Mouse (Mus musculus): ENCODE measurements around the gene Fam222a.

The Fam222a gene

DNA sequence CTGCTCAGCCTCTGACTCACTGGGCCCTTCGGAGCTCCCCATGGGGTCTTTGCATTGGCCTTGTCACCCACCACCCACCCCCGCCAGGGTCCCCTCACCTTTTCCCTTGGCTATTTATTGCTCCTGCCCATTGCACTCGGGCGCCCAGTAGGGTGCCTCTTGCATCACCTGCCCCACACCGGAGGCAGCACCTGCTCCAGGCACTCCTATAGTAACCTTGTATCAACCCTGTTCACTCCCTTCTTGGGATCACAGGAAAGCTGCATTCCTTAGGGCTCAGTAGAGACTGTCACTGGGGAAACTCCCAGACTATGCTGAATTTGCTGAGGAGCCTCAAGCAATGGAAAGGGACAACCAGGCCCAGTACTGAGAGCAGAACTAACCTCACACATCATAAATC, 6.9 kb upstream of the Fam222a start:
- DNase-seq = no peak

DNA sequence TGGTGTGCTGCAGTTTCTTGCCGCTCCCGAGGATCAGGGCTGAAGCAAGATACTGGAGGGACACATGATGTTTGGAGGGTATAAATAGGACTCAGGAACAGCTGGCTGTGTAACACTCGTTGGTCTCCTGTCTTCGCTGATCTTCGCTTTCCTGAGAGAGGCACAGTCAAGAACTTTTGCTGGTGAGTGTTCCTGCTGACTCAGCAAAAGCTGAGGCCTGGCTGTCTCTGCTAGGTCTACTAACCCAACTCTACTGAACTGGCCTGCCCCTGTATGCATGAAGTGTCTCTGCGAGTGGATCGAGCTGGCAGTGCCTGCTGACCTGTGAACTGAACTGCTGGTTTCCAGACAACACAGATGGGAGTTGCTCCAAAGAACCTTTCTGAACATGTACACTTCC, 3.8 kb upstream of the Fam222a start:
- no peak for DNase-seq

DNA sequence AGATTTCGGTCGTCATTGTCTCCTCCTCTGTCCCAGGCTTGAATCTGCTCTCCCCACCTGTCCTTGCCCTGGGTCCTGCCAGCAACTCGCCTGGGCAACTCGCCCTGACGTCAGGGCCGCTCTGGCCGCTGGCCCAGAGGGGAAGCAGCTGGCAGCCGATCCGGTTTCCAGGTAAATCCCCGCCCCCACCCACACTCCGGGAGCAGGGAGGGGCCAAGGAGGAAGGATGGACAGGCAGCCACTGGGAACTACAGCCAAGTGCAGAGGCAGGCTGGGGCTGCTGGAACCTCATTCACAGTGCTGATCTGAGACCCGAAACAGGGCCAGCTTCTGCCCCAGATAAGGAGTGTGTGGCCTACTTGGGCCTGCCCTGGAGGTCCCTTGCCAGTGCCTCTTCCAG, 2.5 kb upstream of the Fam222a start:
- peak; percentile 90 to 94 for DNase-seq

DNA sequence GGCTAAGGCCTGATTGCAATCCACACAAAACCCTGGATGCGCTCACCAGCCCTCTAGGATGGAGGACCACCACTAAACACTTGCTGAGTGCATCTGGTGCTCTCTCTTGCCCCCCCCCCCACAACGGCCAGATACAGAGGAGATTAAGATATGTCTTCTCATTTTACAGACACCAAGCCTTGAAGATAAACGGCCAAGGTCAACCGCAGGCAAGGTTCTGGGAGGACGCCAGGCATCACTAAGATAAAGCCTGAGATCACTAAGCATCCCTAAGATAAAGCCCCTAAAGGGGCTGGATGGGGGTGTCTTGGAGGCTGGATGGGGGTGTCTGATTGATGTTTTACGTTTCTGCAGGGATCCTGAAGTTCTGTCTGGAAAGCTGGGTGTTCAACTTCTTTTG, 2.1 kb upstream of the Fam222a start:
- no peak for DNase-seq

DNA sequence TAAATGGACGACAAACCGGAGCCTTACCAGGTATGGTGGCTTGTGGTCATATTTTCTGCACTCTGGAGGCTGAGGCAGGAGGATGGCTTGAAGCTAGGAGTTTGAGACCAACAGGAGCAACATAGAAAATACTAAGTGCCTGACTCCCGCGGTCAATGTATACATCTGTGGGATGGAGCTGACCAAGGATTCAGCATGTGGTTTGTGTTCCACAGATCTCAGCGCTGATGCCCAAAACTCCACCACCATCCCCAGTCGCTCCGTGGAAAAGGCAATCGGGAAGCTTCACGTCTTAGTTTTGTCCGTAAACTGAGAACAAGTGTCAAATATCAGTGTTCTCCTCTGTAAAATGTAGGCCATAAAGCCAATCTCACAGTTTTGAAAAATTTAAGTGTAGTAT, 1.4 kb upstream of the Fam222a start:
- no peak for DNase-seq

DNA sequence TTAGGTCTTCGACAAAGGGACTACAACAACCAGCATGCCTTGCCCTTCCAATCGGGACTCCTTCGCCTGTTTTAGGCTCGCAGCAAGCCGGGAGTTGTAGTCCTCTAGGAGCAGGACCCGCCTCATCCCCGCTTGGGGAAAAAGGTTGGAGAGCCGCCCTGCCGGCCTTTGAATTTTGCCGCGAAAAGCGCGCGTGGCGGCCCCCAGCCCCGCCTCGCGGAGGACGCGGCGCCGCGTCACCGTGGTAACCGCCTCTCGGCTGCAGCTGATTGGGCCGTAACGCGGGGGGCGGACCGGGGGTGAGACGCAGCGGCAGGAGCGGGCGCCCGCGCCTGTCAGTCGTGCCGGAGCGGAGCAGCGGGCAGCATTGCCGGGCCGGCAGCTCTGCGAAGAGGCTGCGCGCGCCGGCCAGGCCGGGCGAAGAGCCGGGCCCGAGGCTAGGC, 720 bp upstream of the Fam222a start:
- peak; percentile 96 to 98 for DNase-seq

DNA sequence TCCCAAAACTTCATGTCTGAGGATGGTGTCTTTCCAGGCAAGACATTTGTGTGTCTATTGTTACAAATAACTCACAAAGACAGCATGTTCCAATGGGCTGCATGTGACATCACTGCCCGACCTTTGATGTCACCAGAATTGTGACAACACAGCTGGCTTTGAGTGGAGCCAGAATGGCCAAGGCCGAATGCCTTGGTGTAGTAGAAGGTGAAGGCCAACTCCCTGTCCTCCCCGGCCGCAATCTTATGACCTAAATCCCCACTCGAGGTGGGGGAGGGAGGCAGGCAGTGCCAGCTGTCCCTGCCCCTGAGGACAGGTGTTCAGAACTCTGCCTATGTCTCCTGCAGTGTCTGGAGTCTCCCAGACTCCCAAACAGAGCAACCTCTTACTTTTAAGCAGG, 1.0 kb downstream of the Fam222a start:
- peak in 1 of 2 experiments; percentile 67 for DNase-seq

DNA sequence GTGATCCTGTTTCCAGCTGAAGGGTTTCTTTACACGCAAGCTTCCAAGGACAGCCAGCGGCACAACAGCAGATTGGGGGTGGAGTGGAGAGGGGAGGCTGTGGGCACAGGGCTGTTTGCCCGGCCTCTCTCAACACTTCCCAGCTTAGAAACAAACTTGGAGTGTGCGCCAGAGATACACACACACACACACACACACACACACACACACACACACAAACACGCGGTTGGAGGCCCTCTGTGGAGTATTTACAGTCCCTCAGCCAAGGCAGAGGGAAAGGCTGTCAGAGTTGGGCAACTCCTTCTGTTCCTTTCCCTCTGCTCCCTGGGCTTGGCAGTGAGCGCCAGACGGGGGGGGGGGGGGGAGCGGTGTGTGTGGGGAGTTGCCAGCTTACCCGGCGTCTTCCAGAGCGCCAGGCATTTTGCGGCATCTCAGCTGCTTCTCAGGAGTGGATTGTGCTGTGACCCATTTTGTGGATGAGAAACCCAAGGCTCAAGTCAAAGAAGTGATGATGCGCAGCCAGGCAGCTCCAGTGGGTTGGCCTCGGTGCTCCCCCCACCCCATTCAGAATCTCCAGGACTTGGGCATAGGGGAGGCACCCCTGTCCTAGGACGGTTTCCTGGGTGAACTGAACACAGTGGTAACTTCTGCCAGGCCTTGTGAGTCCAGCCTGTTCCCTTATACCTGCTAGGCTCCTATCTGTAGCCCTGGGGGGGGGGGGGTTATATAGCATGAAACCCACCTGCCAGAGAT, 2.3 kb downstream of the Fam222a start:
- DNase-seq = peak; percentile 35 to 76

DNA sequence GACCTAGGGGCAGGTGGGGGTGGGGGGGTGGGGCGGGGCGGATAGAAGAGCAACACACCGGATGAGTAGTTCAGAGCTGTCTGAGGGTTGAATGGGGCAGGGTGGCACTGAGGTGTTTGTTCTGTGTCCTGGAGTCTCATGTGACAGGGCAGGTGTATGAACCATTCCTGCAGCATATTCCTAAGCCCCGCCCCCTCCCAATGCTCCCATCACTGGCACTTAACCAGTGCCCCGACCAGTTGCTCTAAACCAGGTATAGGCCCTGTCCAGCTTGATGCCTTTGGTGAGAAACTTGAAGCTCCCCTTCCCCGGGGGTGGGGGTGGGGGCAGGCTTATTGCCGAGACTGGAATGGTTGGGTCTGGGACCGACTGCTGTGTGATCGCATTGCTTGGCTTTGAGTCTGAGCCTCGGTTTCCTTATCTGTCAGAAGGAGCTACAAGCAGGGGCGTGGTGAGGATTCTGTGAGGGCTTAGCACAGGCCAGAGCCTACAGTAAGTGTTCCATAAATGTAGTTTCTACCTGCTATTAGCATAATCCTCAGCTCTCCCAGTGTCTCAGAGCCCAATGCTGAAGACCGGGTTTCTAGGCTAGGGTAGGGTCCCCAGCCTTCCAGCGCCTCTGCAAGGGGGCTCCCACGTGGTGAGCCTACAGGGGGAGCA, 3.1 kb downstream of the Fam222a start:
- DNase-seq = peak in 1 of 2 experiments; percentile 32

DNA sequence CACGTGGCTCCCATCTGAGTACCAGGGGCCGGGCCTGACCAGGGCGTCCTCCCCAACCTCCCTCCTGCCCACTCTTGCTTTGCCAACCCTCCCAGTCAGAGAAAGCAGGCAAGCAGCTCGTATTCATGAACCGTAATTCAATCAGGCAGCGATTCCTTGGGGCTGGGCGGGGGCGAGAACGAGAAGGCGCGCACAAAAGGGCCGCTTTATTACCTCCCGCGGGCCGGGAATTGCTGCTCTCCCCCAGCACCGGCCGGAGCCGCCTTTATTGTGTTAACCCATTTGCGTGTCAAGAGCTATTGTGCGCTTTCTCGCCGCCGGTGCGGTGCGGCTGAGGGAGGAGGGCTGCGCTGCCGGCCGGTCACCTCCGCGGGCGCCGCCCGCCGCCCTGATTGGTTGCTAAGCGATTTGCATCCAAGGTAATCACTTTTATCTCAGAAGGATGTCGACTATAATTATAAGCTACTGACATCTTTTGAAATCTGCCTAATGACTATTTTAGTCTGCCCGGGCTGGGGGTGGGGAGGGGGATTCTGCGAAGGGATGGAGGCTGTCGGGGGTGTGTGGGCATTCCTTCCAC, 3.7 kb downstream of the Fam222a start:
- DNase-seq = peak in 1 of 2 experiments; percentile 64

DNA sequence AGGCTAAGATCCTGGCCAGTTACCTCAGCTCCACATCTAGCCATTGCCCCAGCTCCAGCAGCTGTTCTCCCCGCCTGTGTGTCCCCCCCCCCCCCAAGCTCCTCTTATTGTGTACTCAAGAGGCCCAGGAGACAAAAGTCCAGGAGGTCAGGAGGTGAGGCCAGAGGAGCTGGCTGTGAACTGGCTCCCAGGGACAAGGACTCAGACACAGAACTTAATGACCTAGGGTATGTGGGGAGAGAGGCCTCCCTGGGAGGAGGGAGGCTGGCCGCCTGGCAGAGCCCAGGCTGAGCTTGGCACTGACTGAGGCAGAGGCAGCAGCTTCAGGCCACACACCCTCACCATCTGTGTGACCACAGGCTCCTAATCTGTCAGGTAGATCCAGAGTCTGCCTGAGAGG, 5.2 kb downstream of the Fam222a start:
- peak; percentile 24 to 79 for DNase-seq

DNA sequence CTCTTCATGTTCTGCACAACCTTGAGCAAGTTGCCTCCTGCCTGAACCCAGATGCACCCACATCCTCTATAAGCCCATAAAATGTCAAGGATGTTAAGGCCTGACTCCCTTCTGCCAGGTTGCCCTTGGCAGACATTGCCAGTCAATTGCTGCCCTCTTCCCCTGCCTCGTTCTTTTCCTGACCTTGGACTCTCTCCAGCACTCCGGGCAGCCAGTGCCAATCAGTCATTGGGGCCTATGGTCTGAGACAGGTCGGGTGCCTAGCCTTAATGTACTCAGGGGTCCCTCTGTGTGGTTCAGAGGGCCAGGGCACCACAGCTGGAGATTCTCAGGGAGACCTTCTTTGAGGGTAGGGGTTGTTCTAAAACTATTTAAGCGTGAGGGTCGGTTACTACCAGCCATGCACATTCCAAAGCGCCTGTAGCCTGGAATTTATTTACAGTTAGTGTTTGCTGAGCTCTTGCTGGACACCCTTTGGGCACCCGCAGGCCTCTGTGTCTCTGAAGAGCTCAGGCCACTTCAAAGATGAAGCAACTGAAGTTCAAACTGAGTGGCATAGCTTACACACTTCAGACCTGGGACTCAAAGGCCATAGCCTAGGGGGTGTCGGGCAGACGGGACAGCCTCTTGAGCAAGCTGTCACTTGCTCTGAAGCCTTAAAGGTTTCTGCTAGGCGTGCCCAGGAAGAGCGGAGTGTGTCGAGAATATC, 6.3 kb downstream of the Fam222a start:
- peak; percentile 46 to 73 for DNase-seq

DNA sequence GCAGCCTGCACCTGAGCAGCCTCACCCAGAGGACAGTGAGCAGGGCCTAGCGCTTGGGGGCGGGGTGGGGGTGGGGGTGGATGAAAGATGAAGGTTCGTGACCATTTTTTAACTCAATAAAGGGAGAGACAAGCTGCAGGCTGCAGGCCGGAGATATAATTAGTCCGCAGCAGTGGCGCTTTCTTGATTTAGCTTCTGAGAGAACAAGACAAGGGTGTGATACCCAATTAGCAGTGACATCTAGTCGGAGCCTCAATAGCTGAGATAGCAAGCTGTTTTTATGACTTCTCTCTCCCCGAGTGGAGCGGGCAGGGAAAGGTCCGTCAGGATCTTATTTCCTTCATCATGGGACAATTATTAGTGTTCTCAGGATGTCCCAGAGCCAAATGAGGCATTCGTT, 7.2 kb downstream of the Fam222a start:
- DNase-seq = no peak

DNA sequence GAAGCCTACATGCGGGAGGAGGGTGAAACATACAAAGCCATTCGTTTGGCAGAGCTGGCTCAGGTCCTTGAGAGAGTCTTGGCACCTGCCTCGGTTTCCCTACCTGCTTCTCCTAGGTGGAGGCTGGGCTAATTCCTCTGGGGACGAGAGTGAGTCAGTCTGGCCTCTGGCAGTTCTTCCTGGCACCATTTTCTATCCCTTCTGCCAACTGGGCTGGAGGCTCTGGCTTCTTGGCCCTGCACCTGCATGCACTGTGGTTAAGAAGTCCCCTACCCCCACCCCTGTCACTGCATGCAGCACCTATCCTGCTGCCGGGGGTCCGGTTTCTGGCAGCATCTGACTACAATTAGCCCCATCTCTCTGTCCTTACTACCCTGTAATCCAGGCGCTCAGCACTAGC, 7.7 kb downstream of the Fam222a start:
- no peak for DNase-seq

DNA sequence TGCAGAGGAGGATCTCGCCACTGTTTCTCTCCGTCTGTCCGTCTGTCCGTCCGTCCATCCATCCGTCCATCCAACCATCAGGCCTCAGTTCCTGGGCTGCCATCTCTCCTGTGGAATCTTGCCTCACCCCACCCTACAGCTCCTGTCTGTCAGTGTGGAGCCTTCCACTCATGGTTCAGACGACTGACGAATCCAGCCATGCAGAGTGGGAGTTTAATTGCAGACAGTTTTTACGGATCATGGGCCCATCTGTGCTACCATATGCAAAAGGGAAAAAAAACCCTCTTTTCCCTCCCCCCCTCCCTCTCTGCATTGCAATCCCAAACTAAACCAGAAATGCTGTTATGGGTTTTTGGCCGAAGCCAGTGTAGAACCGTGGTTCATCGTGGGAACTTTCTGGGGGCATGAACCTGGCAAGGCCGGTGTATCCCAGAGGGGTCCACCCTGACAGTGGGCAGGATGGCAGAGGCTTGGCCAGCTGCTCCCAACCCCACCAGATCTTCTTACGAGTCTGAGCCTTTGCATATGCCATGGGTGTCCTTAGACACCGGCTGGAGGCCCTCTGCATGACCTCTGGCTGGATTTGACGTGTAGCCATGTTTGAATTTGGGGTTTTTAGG, 8.3 kb downstream of the Fam222a start:
- DNase-seq = no peak

DNA sequence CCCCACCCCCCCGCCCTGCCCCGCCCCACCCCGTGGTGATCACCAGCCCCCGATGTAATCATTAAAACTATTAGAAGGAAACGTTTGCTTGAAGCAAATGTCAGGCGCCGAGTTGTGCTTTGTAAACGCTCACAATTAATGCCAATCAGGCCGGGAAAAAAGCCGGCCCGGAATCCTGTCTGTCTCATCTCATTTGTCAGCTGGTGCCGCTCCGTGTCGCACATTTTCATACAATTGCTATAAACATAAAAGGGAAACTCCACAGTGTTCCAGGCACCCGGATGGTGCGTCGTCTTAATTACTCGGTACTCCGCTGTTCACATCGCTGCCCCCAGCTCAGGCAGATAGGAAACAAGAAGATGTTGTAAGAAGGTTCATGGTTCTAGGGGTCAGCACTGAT, 10.5 kb downstream of the Fam222a start:
- DNase-seq = no peak

DNA sequence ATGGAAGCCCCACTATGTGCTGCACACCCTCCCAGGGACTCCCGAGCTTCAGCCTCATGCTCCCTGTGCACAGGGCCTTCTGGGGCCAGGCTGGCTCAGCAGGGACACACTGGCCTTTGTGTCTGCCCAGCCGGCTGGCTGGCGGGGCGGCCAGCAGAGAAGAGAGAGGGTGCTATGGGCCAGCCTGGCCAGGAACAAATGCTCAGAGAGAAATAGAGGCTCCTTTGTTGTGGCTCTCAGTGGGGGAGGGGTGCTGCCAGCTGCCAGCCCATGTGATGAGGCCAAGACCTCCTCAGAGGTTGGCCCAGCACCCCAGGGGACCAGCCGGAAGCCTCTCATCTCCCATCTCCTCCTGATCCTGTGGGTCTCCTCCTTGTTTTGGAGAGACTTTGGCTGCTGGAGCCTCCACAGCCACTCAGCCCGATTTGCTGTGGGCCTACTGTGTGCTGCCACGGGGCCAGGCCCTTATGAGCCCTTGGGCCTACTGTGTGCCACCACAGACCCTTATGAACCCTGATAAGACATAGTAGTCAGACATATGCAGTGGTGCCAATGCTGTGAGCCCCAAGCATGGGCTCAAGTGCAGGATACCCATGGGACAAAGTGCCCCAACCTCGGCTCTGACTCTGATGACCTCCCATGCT, 12.0 kb downstream of the Fam222a start:
- no peak for DNase-seq

DNA sequence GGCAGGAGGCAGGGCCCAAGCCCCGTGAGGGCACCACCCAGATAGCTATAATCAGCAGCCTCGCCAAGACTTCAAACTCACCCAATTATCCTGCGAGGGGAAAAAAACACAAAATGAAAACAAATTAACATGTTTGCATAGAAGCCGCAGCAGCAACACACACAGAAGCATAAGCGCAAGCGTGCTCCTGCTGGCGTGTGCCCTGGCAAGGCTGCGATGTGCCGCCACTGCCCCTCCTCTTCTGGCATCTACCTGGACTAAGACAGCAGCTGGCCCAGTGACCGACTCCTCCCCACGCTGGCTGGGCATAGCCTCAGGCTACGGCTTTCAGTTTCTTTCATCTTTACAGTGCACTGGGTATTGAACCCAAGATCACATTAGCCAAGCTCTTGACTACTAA, 13.7 kb downstream of the Fam222a start:
- no peak for DNase-seq

DNA sequence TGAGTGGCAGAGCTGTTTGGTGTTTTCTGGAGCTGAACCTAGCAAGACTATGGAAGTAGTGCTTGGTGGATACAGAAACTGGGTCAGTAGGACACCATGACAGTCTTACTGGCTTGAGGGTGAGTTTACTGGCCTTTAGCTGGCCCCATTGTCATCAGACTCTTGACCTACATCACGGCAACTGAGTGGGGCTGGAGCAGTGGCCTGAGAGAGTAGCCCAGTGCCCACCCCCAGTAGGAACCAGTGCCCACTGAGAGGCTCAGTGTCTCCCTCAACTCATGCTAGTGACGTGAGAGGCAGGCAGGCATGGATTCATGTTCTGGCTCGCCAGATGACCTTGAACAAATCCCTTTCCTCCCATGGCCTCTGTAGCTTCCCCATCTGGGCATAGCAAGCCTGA, 15.2 kb downstream of the Fam222a start:
- DNase-seq = no peak

DNA sequence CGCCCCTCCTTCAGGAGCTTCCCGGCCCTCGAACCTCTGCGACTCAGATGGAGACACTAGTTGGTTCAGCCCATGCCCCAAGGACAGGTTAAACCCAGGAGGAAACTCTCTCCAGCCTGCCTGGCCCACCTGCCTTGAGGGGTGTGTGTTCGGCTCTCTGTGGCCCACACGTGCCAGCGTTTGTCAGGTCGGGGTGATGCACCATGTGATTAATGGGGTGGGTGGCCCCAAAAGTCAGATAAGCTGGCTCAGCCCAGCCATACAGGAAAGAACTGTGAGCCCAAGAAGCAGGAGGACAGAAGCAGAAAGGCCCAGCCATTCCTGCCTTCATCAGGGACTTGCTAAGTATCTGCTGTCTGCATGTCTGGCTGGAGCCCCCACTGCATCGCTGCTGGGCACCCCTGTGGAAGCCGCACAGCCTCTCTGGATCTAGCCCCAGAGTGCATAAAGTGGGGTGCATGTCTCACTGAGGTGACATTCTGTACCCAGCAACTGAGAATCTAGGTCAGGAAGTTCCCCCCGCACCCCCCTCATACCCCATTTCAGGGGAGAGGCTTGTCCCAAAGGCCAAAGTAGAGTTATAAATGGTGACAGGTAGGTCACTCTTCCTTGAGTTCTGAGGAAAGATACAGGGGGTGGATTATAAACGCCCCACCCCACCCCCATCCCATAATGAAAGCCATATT, 15.8 kb downstream of the Fam222a start:
- no peak for DNase-seq

DNA sequence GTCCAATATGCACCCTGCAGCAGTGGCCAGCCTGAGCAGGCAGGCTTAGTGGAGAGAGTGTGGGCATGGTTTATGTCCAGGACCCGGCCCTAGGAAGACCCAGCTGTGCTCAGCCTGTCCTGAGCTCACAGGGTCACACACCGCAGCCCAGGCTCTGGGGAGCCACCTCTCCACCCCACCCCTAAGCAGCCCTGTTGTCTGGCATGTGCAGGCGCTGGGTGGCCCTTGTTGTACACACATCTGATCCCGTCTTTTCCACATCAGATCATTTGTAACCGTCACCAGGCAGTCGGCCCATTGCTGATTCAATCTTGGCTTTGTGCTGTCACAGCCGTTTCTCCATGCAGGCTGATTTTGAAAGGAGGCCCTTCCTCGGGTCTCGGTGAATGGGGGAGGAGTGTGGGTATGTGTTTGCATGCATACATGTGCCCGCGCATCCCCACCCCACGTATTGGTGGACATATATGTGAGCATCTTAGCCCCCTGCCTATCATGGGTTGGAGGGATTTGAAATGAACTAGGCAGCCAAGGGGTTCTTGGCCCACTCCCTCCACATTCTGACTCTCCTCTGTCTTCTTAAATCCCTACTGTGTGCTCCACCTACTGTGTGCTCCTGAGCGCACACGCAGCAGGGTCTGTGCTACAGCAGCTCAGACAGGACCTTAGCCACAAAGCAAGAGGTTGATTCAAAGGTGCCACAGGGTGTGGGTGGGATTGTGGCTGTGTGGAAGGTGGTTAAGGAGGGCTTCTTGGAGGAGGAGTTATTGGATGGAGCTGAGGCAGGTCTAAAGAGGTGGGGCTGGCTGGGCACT, 16.7 kb downstream of the Fam222a start:
- no peak for DNase-seq

Measured in kidney, postnatal 25 days (tissue).